Mouse (Mus musculus) erythroblast, embryonic 14.5 days (primary cell): ENCODE measurements around the gene Pnpla6.

ENCODE experiments used
- GATA1 ChIP-seq: IDR thresholded peaks from 2 replicates; pipeline ENCODE4 v1.6.1; 2012; ENCODE audit warnings: low read length, inconsistent platforms, mixed read lengths
- TAL1 ChIP-seq: IDR thresholded peaks from 3 replicates; pipeline ENCODE4 v1.6.1; 2012; ENCODE audit warnings: low read length, inconsistent platforms, mixed read lengths

DNA sequence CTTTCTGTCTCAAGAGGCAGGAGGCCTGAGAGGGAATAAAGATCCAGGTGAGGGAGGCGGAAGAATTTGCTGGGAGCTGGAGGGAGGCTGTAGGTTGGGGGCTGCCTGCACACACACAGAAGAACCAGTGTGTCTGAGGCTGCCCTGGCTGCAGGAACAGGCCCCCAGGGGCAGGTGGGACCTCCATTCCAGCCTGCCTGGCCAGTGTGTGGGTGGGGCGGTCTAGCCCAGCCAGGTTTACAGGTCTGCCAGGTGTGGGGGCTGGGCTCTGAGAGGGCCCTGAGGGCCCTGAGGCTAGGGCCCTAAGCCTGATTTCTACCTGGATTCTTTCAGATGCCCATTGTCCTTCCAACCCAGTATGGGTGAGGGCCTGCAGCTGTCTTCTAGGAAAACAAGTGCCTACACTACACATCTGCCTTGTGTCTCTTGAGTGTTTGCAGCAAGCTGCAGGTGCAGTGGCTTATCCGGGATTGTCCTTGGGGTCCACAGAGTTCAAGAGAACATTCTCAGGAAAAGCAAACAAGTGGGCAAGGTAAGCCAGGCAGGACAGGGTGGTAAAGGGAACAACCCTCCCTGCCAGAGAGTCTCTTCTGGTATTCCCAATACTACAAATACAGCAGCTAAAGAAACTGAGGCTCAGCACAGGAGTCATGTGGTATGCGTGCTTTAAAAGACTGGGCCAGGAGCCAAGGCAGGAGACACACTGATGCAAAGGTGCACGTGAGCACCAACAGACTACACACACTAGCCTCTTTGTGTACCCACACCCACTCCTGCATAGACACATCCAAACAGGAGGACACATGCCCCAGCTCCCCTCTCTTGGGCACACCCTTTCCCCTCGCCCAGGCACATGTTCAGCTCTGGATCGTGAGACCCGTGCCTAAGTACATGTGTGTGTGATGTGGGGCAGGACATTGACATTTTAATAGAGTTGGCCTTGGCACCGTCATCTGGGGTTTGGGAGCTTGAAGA, 64.5 kb downstream of the Pnpla6 start:
- no peak for TF ChIP-seq GATA1
- no peak for TF ChIP-seq TAL1
